22 mouse cellular contexts compared by ENCODE assay signal in genomic region chr4:114346884-114347283, GRCm38 (mm10).
"Had no signal": no experiment of that assay in that cellular context is flagged by ENCODE, and none has a peak within 500 bp of the region (broad histone marks: within the 10 kb centered on the region; RNA-seq: fewer than 3 reads in every experiment).

No protein-coding gene starts in this region.

- H3K27ac ChIP-seq: forebrain, embryonic 15.5 days; heart, embryonic 10.5 days; hindbrain, embryonic 13.5 days; hindbrain, embryonic 15.5 days; hindbrain, postnatal 0 days; kidney, postnatal 0 days; limb, embryonic 13.5 days; limb, embryonic 15.5 days; liver, embryonic 12.5 days; liver, embryonic 14.5 days had no signal

- H3K9ac ChIP-seq: forebrain, embryonic 15.5 days; forebrain, postnatal 0 days; heart, embryonic 12.5 days; hindbrain, embryonic 13.5 days; hindbrain, embryonic 15.5 days; limb, embryonic 13.5 days; limb, embryonic 15.5 days; liver, embryonic 12.5 days; liver, embryonic 14.5 days had no signal

- H3K27me3 ChIP-seq: forebrain, embryonic 15.5 days; hindbrain, embryonic 13.5 days; hindbrain, embryonic 15.5 days; liver, embryonic 12.5 days had no signal

- H3K4me1 ChIP-seq: forebrain, embryonic 15.5 days; heart, embryonic 10.5 days; heart, embryonic 12.5 days; hindbrain, embryonic 13.5 days; hindbrain, embryonic 15.5 days; liver, embryonic 12.5 days had no signal

- DNase-seq: forebrain, postnatal 0 days; gastrocnemius, postnatal 14 days; gastrocnemius, postnatal 36 days; heart, postnatal 14 days; heart, postnatal 36 days; kidney, adult 11 months; kidney, postnatal 14 days; kidney, postnatal 36 days; layer of hippocampus, adult 9-11 months; layer of hippocampus, postnatal 36 days; lung, adult 18-20 months had no signal

- H3K36me3 ChIP-seq: forebrain, embryonic 15.5 days; heart, embryonic 10.5 days; heart, embryonic 12.5 days; hindbrain, embryonic 13.5 days; hindbrain, embryonic 15.5 days; limb, embryonic 13.5 days; limb, embryonic 15.5 days; liver, embryonic 12.5 days had no signal

- H3K4me3 ChIP-seq: forebrain, embryonic 15.5 days; heart, embryonic 10.5 days; heart, embryonic 12.5 days; hindbrain, embryonic 13.5 days; hindbrain, embryonic 15.5 days; limb, embryonic 13.5 days; limb, embryonic 15.5 days; liver, embryonic 12.5 days had no signal

- H3K9me3 ChIP-seq: forebrain, embryonic 15.5 days; heart, embryonic 10.5 days; heart, embryonic 12.5 days; hindbrain, embryonic 13.5 days; hindbrain, embryonic 15.5 days; limb, embryonic 13.5 days; limb, embryonic 15.5 days; liver, embryonic 12.5 days had no signal
